Mouse (Mus musculus): ENCODE data around the gene Dlx4.

Gene Dlx4

GRCm38 (mm10) chr11:95101071-95101788, 44.8 kb downstream of the Dlx4 start:
- no peak for DNase-seq

- DNase-seq: no peak
These were observed 45.7 kb downstream of the Dlx4 start for GRCm38 (mm10) chr11:95100393-95100792.

GRCm38 (mm10) chr11:95098346-95099095, 47.5 kb downstream of the Dlx4 start:
- no peak for DNase-seq

GRCm38 (mm10) chr11:95097889-95098288, 48.2 kb downstream of the Dlx4 start:
- DNase-seq: no peak

GRCm38 (mm10) chr11:95096608-95097373, 49.3 kb downstream of the Dlx4 start:
- DNase-seq: no peak

- no peak for DNase-seq
These were observed 50.5 kb downstream of the Dlx4 start for GRCm38 (mm10) chr11:95095596-95095995.

GRCm38 (mm10) chr11:95093077-95093476, 53.0 kb downstream of the Dlx4 start:
- no peak for DNase-seq

Measured in right cerebral cortex, postnatal 4 days (tissue).